Mouse (Mus musculus) lung, postnatal 0 days (tissue): ENCODE results near the gene Ap2a1. TPM values are rescaled to one million over a fixed set of nuclear protein-coding genes. Genes with fewer than 3 reads are reported as not detected.
"Not testable (repeated sequence)": the region's sequence is repeated elsewhere in the genome, so short reads cannot be mapped to it uniquely, and the experiment has no call there.

Experiments
- ATAC-seq: fragments of 200-750 bp; cut with Nextera tagmentation; 2 replicates; pipeline ENCODE4 v1.8.0; 2017; ENCODE audit warnings: moderate library complexity
- DNase-seq: peaks from one replicate; pipeline ENCODE4 v3.0.0-alpha.2; 2016; ENCODE audit warnings: low spot score
- H3K27ac ChIP-seq: fragments of 300-500 bp; sonication (generic); 2 replicates; pipeline ENCODE4 v1.5.1; 2014; ENCODE audit warnings: antibody characterized with exemption, mild to moderate bottlenecking, low read length, mixed read lengths
- H3K27me3 ChIP-seq: fragments of 300-500 bp; sonication (generic); replicated peaks from 2 replicates; pipeline ENCODE4 v1.6.1; 2014; ENCODE audit warnings: low read length, mixed read lengths; ENCODE audit not compliant: insufficient read depth
- H3K36me3 ChIP-seq: fragments of 300-500 bp; sonication (generic); 2 replicates; pipeline ENCODE4 v1.6.1; 2014; ENCODE audit warnings: low read length, mixed read lengths; ENCODE audit not compliant: insufficient read depth
- H3K4me1 ChIP-seq: fragments of 300-500 bp; sonication (generic); 2 replicates; pipeline ENCODE4 v1.6.1; 2014; ENCODE audit warnings: antibody characterized with exemption, low read depth, low read length, mixed read lengths; ENCODE audit not compliant: insufficient read depth
- H3K4me2 ChIP-seq: fragments of 300-500 bp; sonication (generic); replicated peaks from 2 replicates; pipeline ENCODE4 v1.6.1; 2014; ENCODE audit warnings: low read depth, mild to moderate bottlenecking, low read length, moderate library complexity, mixed read lengths
- H3K4me3 ChIP-seq: fragments of 300-500 bp; sonication (generic); 2 replicates; pipeline ENCODE4 v1.5.1; 2014; ENCODE audit warnings: low read depth, low read length
- H3K9ac ChIP-seq: fragments of 300-500 bp; sonication (generic); replicated peaks from 2 replicates; pipeline ENCODE4 v1.6.1; 2014; ENCODE audit warnings: low read depth, mild to moderate bottlenecking
- H3K9me3 ChIP-seq: fragments of 300-500 bp; sonication (generic); 2 replicates; pipeline ENCODE4 v1.6.1; 2016; ENCODE audit warnings: low read length, mixed read lengths
- CTCF ChIP-seq: IDR thresholded peaks from 2 replicates; pipeline ENCODE4 v1.5.1; 2016; ENCODE audit warnings: antibody characterized with exemption, mild to moderate bottlenecking
- EP300 ChIP-seq: IDR thresholded peaks from 2 replicates; pipeline ENCODE4 v1.6.1; 2016; ENCODE audit warnings: antibody characterized with exemption, mild to moderate bottlenecking, control low read depth
- WGBS: fragments of 180-500 bp; shearing (Covaris S2); extraction: QIAGEN DNeasy Blood & Tissue Kit; methylation state at CpG from one replicate; pipeline ENCODE4 v1.1.7; 2014; 5-methylcytosine and 5-hydroxymethylcytosine counted together
- polyA plus RNA-seq: library from polyadenylated mRNA; unstranded; fragments of >200 nt; fragmentation: Nextera tagmentation; extraction: Ambion mirVana; gene quantifications from 2 replicates; pipeline ENCODE4 v1.2.1, GENCODE M21; 2015

Gene Ap2a1
- polyA plus RNA-seq, 1 experiment from 2014 or later, result 36.1 TPM

- Histone ChIP-seq H3K4me1 (no peaks in the 10 kb centered on the region), H3K27ac (no peak overlapping the region), H3K36me3 (peaks cover 10% of the 10 kb centered on the region), H3K9ac (no peak overlapping the region), H3K4me2 (no peak overlapping the region), H3K9me3 (no peaks in the 10 kb centered on the region), H3K4me3 (no peak overlapping the region), H3K27me3 (no peaks in the 10 kb centered on the region)
- DNase-seq, result no peak
- no peak for TF ChIP-seq EP300
- TF ChIP-seq CTCF, result no peak
- 79% methylated on average over 13 of the region's 13 CpGs for WGBS
- no peak for ATAC-seq
Observed at GRCm38 (mm10) chr7:44888256-44889105, 40.8 kb downstream of the Ap2a1 start.

- DNase-seq (no peak), ATAC-seq (no peak)
- 83% methylated on average over 7 of the region's 7 CpGs for WGBS
- no peaks in the 10 kb centered on the region for H3K4me1 ChIP-seq
- H3K27me3 ChIP-seq, result no peaks in the 10 kb centered on the region
- H3K4me3 ChIP-seq, result no peak overlapping the region
- no peak overlapping the region for H3K4me2 ChIP-seq
- no peak overlapping the region for H3K27ac ChIP-seq
- no peaks in the 10 kb centered on the region for H3K9me3 ChIP-seq
- peaks cover 18% of the 10 kb centered on the region for H3K36me3 ChIP-seq
- H3K9ac ChIP-seq, result no peak overlapping the region
- no peak for TF ChIP-seq CTCF
- no peak for TF ChIP-seq EP300
Observed at GRCm38 (mm10) chr7:44886964-44887363, 42.3 kb downstream of the Ap2a1 start.

GRCm38 (mm10) chr7:44884637-44885036 lies 44.7 kb downstream of the Ap2a1 start:
- Histone ChIP-seq H3K27ac (no peak overlapping the region), H3K9ac (no peak overlapping the region), H3K4me3 (no peak overlapping the region), H3K4me2 (no peak overlapping the region), H3K4me1 (no peaks in the 10 kb centered on the region), H3K9me3 (no peaks in the 10 kb centered on the region), H3K36me3 (peaks cover 24% of the 10 kb centered on the region), H3K27me3 (no peaks in the 10 kb centered on the region)
- TF ChIP-seq CTCF, result no peak
- TF ChIP-seq EP300, result no peak
- ATAC-seq, result no peak
- no peak for DNase-seq
- whole genome bisulfite sequencing, result 91% methylated on average over 5 of the region's 5 CpGs

DNA sequence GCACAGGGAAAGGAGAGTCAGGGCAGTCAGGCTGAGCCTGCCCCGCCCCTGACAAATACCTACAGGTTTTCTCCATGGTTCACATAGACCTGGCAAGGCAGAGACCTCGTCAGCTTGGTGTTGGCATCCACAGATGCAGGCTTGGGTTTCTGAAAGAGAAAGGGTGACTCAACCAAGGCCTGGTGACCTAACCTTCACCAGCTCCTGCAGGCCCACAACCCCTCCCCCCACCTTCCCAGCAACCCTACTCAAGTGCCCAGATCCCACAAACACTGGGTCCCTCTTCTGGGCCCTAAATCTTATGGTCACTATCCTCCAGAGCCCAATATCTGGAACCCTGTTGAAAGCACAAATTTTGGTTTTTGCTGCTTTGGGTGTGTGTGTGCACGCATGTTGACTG lies 46.3 kb downstream of the Ap2a1 start:
- DNase-seq (no peak), ATAC-seq (no peak)
- WGBS, result 90% methylated on average over 3 of the region's 3 CpGs

GRCm38 (mm10) chr7:44877833-44878232 lies 51.5 kb downstream of the Ap2a1 start:
- ATAC-seq (no peak), DNase-seq (no peak)
- WGBS, result 84% methylated on average over 14 of the region's 14 CpGs
- H3K4me2 ChIP-seq, result no peak overlapping the region
- TF ChIP-seq EP300, result no peak
- TF ChIP-seq CTCF, result no peak
- H3K27ac ChIP-seq, result no peak overlapping the region
- peaks cover 20% of the 10 kb centered on the region; the same call in 1 of the 2 replicates for H3K36me3 ChIP-seq
- no peaks in the 10 kb centered on the region for H3K27me3 ChIP-seq
- no peak overlapping the region for H3K4me3 ChIP-seq
- no peak overlapping the region for H3K9ac ChIP-seq
- no peaks in the 10 kb centered on the region for H3K4me1 ChIP-seq
- no peaks in the 10 kb centered on the region for H3K9me3 ChIP-seq

More for the DNA sequence above, 46.3 kb downstream of the Ap2a1 start:
- no peaks in the 10 kb centered on the region for H3K9me3 ChIP-seq
- TF ChIP-seq CTCF (no peak), EP300 (no peak)
- no peak overlapping the region for H3K4me3 ChIP-seq
- no peaks in the 10 kb centered on the region for H3K4me1 ChIP-seq
- no peak overlapping the region for H3K4me2 ChIP-seq
- no peak overlapping the region for H3K9ac ChIP-seq
- H3K27me3 ChIP-seq, result no peaks in the 10 kb centered on the region
- H3K36me3 ChIP-seq, result peaks cover 35% of the 10 kb centered on the region
- no peak overlapping the region for H3K27ac ChIP-seq

GRCm38 (mm10) chr7:44871774-44872173 lies 57.5 kb downstream of the Ap2a1 start:
- H3K27ac ChIP-seq, H3K9me3 ChIP-seq, H3K9ac ChIP-seq, DNase-seq, H3K4me2 ChIP-seq, H3K4me3 ChIP-seq, H3K27me3 ChIP-seq, ATAC-seq, H3K36me3 ChIP-seq: not testable (repeated sequence)
- H3K4me1 ChIP-seq, result peaks cover 19% of the 10 kb centered on the region
- TF ChIP-seq CTCF, result peak; percentile 24
- 86% methylated on average over 2 of the region's 2 CpGs for WGBS
